Mouse (Mus musculus): ENCODE data around the gene Six1. TPM values are rescaled to one million over a fixed set of nuclear protein-coding genes. Genes with fewer than 3 reads are reported as not detected.
"Not testable (repeated sequence)": the region's sequence is repeated elsewhere in the genome, so short reads cannot be mapped to it uniquely, and the experiment has no call there.

The Six1 gene
- total RNA-seq (2021) = under 1 TPM; 0.12 to 0.25 TPM
- long read RNA-seq, experiment 1 = 0 reads
- long read RNA-seq, experiment 2 = 0 reads

GRCm38 (mm10) chr12:73053668-73054241, at the start of gene Six1:
TSS of gene Six1 (minus strand) at chr12:73053887.
- DNase-seq (ENCODE audit: low spot score in 2 of 2) = no peak

GRCm38 (mm10) chr12:73098593-73098992, 44.9 kb upstream of the Six1 start:
- DNase-seq (ENCODE audit: low spot score in 2 of 2) = no peak

GRCm38 (mm10) chr12:73096177-73096576, 42.5 kb upstream of the Six1 start:
- not testable (repeated sequence) for DNase-seq (ENCODE audit: low spot score in 2 of 2)

DNA sequence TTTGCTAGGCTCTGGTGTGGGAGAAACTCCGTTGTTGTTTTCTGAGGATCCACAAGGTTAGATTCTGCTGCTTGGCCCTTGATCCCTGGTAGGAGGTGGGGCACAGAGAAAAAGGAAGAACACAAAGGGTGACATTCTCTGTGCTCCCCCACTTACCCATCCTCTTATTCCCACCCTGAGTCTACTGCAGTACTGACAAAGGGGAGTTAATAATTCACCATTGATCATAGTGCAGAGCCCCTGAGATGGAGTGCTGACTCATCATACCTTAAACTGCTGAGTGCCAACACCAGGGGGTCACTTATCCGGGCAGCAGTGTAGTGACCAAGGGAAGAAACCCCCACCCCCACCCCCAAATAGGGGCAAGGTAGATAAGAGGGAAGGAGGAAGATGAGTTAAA, 40.9 kb upstream of the Six1 start:
- DNase-seq (ENCODE audit: low spot score in 2 of 2) = no peak

- DNase-seq (ENCODE audit: low spot score in 2 of 2) = no peak
Measured at GRCm38 (mm10) chr12:73094189-73094588, 40.5 kb upstream of the Six1 start.

- DNase-seq (ENCODE audit: low spot score in 2 of 2) = no peak
Measured at GRCm38 (mm10) chr12:73090672-73091335, 37.1 kb upstream of the Six1 start.

DNA sequence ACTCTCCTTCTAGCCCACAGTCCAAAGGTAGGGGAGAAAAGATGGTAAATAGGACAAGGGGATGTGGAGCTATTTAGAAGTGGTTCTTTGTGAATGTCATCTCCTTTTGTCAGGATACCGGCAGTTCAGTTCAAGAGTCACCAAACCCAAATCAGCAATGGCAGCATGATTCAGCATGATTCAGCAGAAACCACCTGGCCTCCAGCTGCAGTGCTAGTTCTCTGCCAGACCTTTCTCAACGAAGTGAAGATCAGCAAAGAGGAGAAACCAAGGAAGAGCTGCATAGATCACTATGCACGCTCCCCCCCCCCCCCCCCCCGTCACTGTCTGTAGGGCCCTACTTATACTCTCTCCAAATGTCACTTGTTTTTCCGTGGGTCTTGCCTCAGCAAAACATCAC, 35.2 kb upstream of the Six1 start:
- no peak for DNase-seq (ENCODE audit: low spot score in 2 of 2)

- DNase-seq (ENCODE audit: low spot score in 2 of 2) = no peak
Measured at GRCm38 (mm10) chr12:73088500-73088899, 34.8 kb upstream of the Six1 start.

DNA sequence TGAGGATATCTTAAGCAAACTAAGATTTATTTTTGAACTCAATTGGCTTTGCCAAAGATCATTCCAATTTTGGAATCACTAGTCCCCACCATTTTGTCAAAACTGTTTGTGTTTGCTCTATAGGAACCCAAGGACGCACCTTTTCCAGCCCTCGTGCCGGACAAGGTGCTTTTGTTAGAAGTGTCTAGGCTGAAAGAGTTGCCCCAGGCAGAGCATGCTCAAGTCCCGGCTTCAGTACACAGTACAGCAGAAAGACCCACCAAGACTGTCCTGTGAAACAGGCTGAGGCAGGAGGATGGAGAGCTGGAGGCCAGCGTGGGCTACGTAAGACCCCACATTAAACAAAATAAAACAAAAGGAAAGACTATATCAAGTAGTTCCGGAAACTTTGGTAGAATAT, 33.4 kb upstream of the Six1 start:
- no peak for DNase-seq (ENCODE audit: low spot score in 2 of 2)

DNA sequence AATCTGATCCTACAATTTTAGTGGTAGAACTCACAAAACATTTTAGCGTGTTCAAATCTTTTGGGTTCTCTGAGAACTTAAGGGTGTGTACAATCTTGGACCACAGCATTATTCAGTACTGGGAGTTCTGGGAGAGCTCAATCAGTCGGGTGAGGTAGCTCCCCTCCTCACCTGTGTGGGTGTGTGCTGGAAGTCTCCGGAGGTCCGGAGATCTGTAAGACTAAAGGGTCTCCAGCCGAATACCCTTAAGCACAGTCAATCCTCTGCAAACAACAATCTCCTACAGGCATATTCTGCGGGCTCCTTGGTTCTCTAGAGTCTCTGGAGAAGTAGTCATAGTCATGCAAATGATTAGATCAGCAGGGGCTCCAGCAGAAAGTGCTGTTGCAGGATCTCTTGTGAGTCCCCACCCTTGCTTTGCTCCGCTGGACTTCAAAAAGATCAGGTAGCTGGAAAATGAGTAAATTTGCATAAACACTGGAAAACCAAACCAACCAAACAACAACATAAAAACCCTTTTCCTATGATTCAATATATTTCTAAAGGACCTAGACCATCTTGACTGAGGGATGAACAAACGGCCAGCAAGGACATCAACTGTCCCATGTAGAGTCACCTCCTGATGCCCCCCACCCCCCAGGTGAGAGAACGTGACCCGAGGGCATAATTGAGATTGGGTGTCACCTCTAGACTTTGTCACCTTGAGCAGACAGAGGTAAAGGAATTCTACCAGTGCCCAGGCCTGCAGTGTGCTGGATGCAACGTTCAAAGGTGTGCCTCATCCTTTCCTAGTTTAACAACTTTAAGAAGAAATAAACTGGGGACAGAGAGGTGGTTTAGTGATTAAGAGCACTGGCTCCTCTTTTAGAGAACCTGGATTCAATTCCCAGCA, 32.3 kb upstream of the Six1 start:
- no peak for DNase-seq (ENCODE audit: low spot score in 2 of 2)

GRCm38 (mm10) chr12:73083773-73084172, 30.1 kb upstream of the Six1 start:
- DNase-seq (ENCODE audit: low spot score in 2 of 2) = no peak

GRCm38 (mm10) chr12:73081828-73082227, 28.1 kb upstream of the Six1 start:
- DNase-seq (ENCODE audit: low spot score in 2 of 2) = not testable (repeated sequence)

- no peak for DNase-seq (ENCODE audit: low spot score in 2 of 2)
Measured at GRCm38 (mm10) chr12:73060805-73061410, 7.2 kb upstream of the Six1 start.

- DNase-seq (ENCODE audit: low spot score in 2 of 2) = no peak
Measured at GRCm38 (mm10) chr12:73057492-73057891, 3.8 kb upstream of the Six1 start.

DNA sequence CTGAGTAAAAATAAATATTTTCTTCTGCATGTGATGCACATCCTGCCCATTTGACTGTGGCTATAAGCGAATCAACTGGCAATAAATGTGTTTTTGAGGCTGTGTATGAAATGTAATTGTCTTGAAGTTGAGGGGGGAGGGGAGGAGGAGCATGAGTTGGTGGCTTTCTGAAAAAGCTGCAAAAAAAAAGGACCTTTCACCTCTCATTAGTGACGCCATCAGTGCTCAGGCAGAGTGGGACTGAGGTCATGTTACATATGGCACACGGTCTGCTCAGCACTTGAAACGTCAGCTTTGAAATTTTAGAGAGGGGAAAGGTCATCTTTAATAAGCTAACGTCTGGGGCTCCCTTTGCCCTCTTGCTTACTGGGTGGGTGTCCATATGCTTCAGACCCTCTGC, 1.8 kb upstream of the Six1 start:
- DNase-seq (ENCODE audit: low spot score in 2 of 2) = no peak

DNA sequence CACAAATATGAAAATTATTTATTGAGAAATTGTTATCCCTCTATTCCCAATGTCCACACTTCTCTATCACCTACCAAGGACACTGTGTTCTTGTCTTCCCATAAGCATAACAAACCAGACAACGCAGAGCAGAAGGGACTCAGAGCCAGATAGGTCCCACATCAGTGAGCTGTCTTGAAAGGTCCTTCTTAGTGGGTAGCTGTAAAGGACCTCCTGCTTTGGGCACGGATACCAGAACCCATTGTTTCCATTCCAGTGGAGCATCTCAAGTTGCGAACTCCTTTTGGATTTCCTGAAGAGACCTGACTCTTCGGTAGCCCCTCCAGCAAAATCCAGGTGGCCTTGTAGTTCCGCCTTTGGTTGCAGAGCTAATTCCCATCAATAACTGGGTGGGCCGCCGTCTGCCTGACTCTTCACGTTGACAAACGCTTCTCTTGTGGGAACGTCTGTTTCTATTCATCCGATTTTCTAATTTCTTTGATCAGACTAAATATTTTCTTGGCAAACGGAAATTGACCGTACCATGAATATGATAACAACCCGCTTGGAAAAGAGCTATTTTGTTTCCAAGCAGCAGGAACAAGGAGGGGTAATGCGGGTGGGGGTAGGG, 994 bp upstream of the Six1 start:
- no peak for DNase-seq (ENCODE audit: low spot score in 2 of 2)

GRCm38 (mm10) chr12:73052651-73053591, 766 bp downstream of the Six1 start:
- no peak for DNase-seq (ENCODE audit: low spot score in 2 of 2)

DNA sequence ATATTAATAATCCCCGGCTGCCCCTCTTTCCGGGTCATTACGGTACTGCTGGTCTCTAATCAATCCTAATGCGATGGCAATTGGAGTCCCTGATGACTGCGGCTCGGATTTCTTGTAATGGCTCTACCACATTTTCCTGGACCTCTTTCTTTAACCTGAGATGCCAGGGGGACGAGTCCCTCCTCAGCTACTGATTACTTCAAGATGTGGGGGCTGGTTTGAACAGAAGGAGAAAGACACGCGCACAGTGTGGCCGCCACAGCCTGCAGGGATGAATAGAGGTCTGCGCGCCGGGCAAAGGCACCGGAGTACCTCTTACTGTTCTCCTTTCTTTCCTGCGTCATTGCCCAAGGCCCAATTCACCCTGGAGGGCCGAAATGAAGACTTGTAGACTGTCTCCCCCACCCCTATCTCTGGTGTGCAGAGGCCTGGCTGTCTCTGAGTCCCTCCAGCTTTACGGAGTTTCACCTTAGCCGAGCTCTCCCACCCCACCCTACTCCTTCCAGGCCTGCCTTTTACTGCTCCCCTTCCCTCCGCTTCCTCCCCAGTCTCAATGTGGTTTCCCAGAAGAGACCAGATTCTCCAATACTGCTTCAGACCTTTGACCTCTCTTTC, 1.5 kb downstream of the Six1 start:
- DNase-seq (ENCODE audit: low spot score in 2 of 2) = no peak

DNA sequence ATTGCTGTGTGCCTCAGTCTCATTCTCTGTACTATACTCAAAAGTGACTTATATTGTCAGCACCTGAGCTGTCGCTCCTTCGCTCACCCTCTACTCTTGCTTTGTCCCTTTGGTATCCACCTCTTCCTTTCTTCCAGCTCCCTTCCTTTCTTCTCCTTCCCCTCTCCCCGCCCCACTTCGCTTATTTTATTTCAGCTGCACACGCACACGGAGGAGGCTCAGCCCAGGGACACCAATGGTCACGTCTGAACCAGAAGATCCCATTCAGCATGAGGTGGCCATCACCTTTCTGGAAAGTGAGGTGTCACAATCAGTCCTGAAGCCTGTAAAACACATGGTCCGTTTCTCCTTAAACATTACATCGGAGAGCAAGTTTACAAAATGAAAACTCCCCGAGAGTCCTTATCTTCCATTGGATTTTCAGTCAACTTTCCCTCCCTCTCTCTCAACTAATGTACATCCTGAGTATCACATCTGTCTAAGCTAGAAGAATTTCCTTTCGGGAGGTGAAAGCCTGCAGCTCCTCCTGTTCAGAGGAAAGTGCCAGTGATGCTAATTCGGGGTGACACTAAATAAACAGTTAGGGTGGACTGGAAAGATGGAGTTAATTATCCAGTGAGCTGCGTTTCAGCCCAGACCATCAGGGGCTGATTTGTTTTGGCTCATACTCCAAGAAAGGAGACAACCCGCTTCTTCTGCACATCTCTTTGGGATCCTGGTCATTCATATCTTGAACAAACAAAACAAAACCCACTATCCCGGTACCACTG, 2.7 kb downstream of the Six1 start:
- no peak for DNase-seq (ENCODE audit: low spot score in 2 of 2)
